Mouse (Mus musculus) megakaryocyte, adult 5-6 weeks (primary cell): ENCODE results near the gene Pfkfb3. TPM values are rescaled to one million over a fixed set of nuclear protein-coding genes. Genes with fewer than 3 reads are reported as not detected.

Experiments used
- ATAC-seq: 2 replicates; pipeline ENCODE4 v1.8.0; 2016; ENCODE audit warnings: mild to moderate bottlenecking, inconsistent platforms; ENCODE audit not compliant: poor library complexity, severe bottlenecking
- total RNA-seq, 2 experiments: library from RNA; stranded (forward) in 1 of 2; stranded (reverse) in 1 of 2; fragments of 153-499, 151-499 nt in 1 of 2; fragments of 221-1000, 200-1000 nt in 1 of 2; gene quantifications; 2 replicates each; pipeline versions ENCODE4 v1.2.3 to v1.2.4; 2015 to 2017

Gene Pfkfb3
- total RNA-seq, 2 experiments from 2014 or later: 22.1 to 24.5 TPM

DNA sequence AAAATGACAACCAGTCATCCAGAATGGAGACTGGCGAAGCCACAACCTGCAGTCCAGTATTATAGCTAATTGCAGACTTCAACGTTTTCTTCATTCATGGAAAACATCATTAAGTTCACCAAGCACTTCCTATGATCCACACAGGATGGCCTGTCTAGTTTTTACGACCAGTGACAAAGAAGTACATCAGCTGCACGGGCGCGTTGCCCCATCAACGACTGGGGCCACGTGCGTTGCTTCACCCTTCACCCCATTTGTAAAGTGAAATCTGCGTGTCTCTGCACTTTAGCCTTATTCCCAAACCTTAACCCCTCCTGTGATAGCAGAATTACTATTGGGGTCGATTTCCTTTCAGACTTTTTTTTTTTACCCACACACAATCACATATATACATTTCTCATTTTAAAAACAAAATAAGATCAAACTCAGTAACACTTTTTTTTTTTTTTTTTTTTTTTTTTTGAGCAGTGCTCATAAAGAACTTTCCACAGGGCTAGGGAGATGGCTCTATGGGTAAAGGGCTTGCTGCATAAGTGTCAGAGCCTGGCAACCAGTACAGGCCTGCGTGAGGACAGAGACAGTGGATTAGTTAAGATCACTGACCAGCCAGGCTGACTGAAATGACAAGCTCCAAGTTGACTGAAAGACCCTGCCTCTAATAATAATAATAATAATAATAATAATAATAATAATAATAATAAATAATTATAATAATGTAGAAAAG, 115.5 kb downstream of the Pfkfb3 start:
- ATAC-seq: no peak

- ATAC-seq: no peak
Measured at GRCm38 (mm10) chr2:11436353-11436752, 117.5 kb downstream of the Pfkfb3 start.

- no peak for ATAC-seq
Measured at GRCm38 (mm10) chr2:11433353-11433752, 120.5 kb downstream of the Pfkfb3 start.

- ATAC-seq: peak; percentile 98
Measured at GRCm38 (mm10) chr2:11429538-11429937, 124.3 kb downstream of the Pfkfb3 start.

DNA sequence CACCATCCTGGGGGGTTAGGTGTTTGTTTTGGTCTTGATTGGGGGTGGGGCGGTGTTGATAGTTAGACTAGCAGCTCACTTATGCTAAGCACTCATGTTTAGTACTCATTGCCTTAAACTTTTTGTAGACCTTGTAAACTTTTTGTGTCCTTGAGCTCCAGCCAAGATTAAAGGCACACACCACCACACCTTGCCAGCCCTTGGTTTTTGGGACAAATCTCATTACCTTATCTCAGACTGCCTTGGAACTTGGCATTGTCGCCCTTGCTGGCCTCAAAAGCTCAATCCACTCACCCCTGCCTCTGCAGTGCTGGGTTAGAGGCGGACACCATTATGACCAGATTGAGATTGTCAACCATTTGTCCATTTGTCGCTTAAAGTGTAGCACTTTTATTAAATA, 125.3 kb downstream of the Pfkfb3 start:
- no peak for ATAC-seq

GRCm38 (mm10) chr2:11427596-11427995, 126.3 kb downstream of the Pfkfb3 start:
- no peak for ATAC-seq

DNA sequence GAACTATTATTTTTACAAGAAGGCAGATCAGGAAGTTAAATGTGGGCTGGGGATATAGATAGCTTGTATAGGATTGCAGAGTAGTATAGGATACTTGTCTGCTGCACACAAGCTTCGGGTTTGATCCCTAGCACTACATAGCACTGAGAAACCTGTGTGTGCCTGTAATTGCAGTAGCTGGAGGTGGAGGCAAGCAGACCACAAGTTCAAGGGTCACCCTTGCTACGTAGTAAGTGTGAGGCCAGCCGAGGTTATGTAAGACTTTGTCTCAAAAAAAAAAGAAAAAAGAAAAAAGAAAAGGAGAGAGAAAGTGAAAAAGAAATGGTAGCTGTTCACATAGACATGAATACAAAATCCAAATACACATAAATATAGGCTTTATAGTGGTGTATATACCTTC, 127.5 kb downstream of the Pfkfb3 start:
- ATAC-seq: no peak

GRCm38 (mm10) chr2:11425421-11426131, 128.3 kb downstream of the Pfkfb3 start:
- ATAC-seq: no peak

GRCm38 (mm10) chr2:11424252-11424651, 129.6 kb downstream of the Pfkfb3 start:
- no peak for ATAC-seq

DNA sequence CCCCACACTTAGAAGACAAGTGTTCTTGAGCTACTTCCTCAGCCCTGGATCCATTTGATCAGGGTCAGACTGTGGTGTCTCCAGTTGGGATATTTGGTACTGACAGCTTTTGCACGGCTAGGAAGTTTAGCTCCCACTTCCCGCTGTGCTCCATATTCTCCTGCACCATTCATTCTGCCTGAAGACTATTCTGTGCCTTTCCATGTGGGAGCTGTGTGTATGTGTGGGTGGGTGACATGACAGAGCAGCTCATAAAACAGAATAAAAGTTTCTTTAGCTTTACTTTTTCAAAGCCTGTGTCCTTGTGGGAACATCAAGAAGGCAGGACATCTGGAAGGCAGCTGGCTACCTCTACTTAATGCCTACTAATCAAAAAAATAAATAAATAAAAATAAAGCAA, 130.5 kb downstream of the Pfkfb3 start:
- no peak for ATAC-seq

DNA sequence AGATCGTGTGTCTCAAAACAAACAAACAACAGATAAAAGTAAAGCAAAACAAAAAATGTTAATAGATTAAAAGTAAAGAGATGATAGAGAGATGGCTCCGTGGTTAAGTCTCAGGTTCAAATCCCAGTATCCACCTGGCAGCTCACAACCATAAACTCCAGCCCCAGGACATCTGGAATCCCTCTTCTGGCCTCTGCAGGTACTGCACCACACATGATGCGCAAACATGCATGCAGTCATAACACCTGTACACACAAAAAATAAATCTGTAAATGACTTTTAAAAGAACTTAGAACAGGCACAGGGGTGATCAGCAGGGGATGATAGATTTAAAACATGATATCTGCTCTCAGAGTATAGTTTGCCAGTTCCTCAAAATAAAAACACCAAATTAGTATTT, 131.5 kb downstream of the Pfkfb3 start:
- peak; percentile 43; the same call in 1 of the 2 replicates for ATAC-seq

Other genes with a start within 250 kb of the Pfkfb3 start
- gene Rbm17, start 50.1 kb upstream of the Pfkfb3 start, total RNA-seq (2015): 105 and 115 TPM in 2 replicates
- 122 and 124 TPM in 2 replicates for gene Rbm17, start 50.1 kb upstream of the Pfkfb3 start, total RNA-seq (2017)
- not detected in 2 replicates for gene Gm17490, start 72.2 kb upstream of the Pfkfb3 start, total RNA-seq (2015)
- gene Gm17490, start 72.2 kb upstream of the Pfkfb3 start, total RNA-seq (2017): not detected in 2 replicates
- 0.42 and 0.75 TPM in 2 replicates for gene Il2ra, start 88.7 kb upstream of the Pfkfb3 start, total RNA-seq (2015)
- gene Il2ra, start 88.7 kb upstream of the Pfkfb3 start, total RNA-seq (2017): not detected in 2 replicates
- 13.5 and 15.4 TPM in 2 replicates for gene Il15ra, start 151.2 kb upstream of the Pfkfb3 start, total RNA-seq (2015)
- gene Il15ra, start 151.2 kb upstream of the Pfkfb3 start, total RNA-seq (2017): 9.3 and 11.1 TPM in 2 replicates
- gene Fbh1, start 223.5 kb upstream of the Pfkfb3 start, total RNA-seq (2015): 62.1 and 65.4 TPM in 2 replicates
- gene Fbh1, start 223.5 kb upstream of the Pfkfb3 start, total RNA-seq (2017): 73.0 and 114 TPM in 2 replicates
- gene Ankrd16, start 223.8 kb upstream of the Pfkfb3 start, total RNA-seq (2015): 42.3 and 52.2 TPM in 2 replicates
- 23.3 and 32.1 TPM in 2 replicates for gene Ankrd16, start 223.8 kb upstream of the Pfkfb3 start, total RNA-seq (2017)